ENCODE assay signal across 16 mouse cellular contexts in genomic region chr6:114683741-114684140, GRCm38 (mm10). TPM values are rescaled to one million over a fixed set of nuclear protein-coding genes. Genes with fewer than 3 reads are reported as not detected.
DNase-seq lines count a peak whose midpoint lies in the region; ATAC-seq and TF ChIP-seq lines count a peak whose summit lies in the region.
"Had no signal": no experiment of that assay in that cellular context is flagged by ENCODE, and none has a peak within 500 bp of the region (broad histone marks: within the 10 kb centered on the region; RNA-seq: fewer than 3 reads in every experiment).

No protein-coding gene starts in this region.

- peak; percentile 52 for TF ChIP-seq CTCF in layer of hippocampus, adult 2 months (conservative IDR thresholded peaks at IDR 0.05)

- ATAC-seq in granulocyte monocyte progenitor cell, adult 5-6 weeks (replicated peaks; ENCODE audit: poor library complexity, severe bottlenecking): peak; percentile 74

- DNase-seq in layer of hippocampus, adult 2 months (ENCODE audit: low spot score in 2 of 2): no peak
- no peak for DNase-seq in layer of hippocampus, postnatal 14 days (ENCODE audit: low spot score in 2 of 2)
- DNase-seq in 416B (ENCODE audit: low read depth) (peak; percentile 51), A20 (ENCODE audit: low read depth, low spot score) (peak; percentile 42)
- DNase-seq in frontal cortex, postnatal 10 days (ENCODE audit: low spot score in 2 of 2): no peak
- no peak for DNase-seq in ovary, postnatal 14 days (ENCODE audit: low spot score)
- DNase-seq: adrenal gland, postnatal 14 days; cerebellum, postnatal 14 days; kidney, adult 8-10 months; right cerebral cortex, postnatal 25 days had no signal

- H3K4me3 ChIP-seq in layer of hippocampus, adult 2 months: no peak overlapping the region
- H3K4me3 ChIP-seq: embryonic facial prominence, embryonic 12.5 days; forebrain, embryonic 10.5 days; hindbrain, embryonic 10.5 days; limb, embryonic 15.5 days; neural tube, embryonic 15.5 days had no signal

- no peak overlapping the region for H3K27ac ChIP-seq in layer of hippocampus, adult 2 months
- H3K27ac ChIP-seq: embryonic facial prominence, embryonic 12.5 days; forebrain, embryonic 10.5 days; limb, embryonic 15.5 days; neural tube, embryonic 15.5 days had no signal

RNA-seq across cellular contexts. Expression of gene Atg7, which starts 40.8 kb away (rescaled TPM):
- 10 to 100 TPM; 24.7 to 26.5 TPM for total RNA-seq in layer of hippocampus, adult 2 months (2021)
- total RNA-seq in layer of hippocampus, postnatal 14 days (2021): 10 to 100 TPM; 21.0 to 27.7 TPM
- total RNA-seq in granulocyte monocyte progenitor cell, adult 5-6 weeks (2014; fragmentation: Nextera tagmentation): 36.4 and 45.2 TPM in 2 replicates
- total RNA-seq in granulocyte monocyte progenitor cell, adult 5-6 weeks (2017): 16.9 and 18.7 TPM in 2 replicates

Comparison
In these comparisons a context has a peak if more than half of its experiments do, and no peak if none do; other contexts are left out.
1. DNase-seq: peak in 416B (single experiment) and A20 (single experiment); none in layer of hippocampus, adult 2 months (0 of 2), layer of hippocampus, postnatal 14 days (0 of 2), frontal cortex, postnatal 10 days (0 of 2) and ovary, postnatal 14 days (single experiment).